Mouse (Mus musculus): ENCODE results near the gene B3gnt4.

GRCm38 (mm10) chr5:123487659-123488395 is 22.4 kb upstream of the B3gnt4 start:
- no peak for TF ChIP-seq CTCF (IDR thresholded peaks at IDR 0.05; ENCODE audit: low read depth, low read length)
- TF ChIP-seq POLR2A (IDR thresholded peaks at IDR 0.05; ENCODE audit: borderline replicate concordance, low read depth, low read length), result no peak
